ENCODE assay signal across 8 mouse cellular contexts in genomic region chr14:76254565-76255501, GRCm38 (mm10).
A peak's percentile ranks its signal among the peaks of the same experiment; 100 is the strongest.
DNase-seq lines count a peak whose midpoint lies in the region; ATAC-seq lines count a peak whose summit lies in the region.

No protein-coding gene starts in this region.

- H3K4me2 ChIP-seq in limb, embryonic 15.5 days: 0 out of 2 replicates have a peak overlapping the region, but pooled peaks have one; percentile 12

- ATAC-seq in limb, embryonic 15.5 days (ENCODE audit: insufficient number of reproducible peaks, low FRiP score, low TSS enrichment, low read depth): peak; percentile 44; the same call in 1 of the 2 replicates

- WGBS in limb, embryonic 15.5 days: 34% methylated on average over 30 of the region's 30 CpGs

- peak; percentile 90 for DNase-seq in brain, adult 2 months (ENCODE audit: low read depth, low spot score)
- DNase-seq in embryo, embryonic 9.5 days (ENCODE audit: extremely low spot score): peak; percentile 82
- peak; percentile 66 for DNase-seq in gastrocnemius, postnatal 25 days
- peak; percentile 25 to 60 for DNase-seq in kidney, postnatal 25 days
- DNase-seq in retina, postnatal 1 day: peak; percentile 95
- DNase-seq in testis, postnatal 14 days (ENCODE audit: low spot score): no peak
- DNase-seq in adrenal gland, postnatal 25 days: no peak

- H3K36me3 ChIP-seq in limb, embryonic 15.5 days: no peaks in the 10 kb centered on the region

- H3K9ac ChIP-seq in limb, embryonic 15.5 days: no peak overlapping the region

- H3K27ac ChIP-seq in limb, embryonic 15.5 days: peak overlapping the region; percentile 38; the same call in 1 of the 2 replicates

- peaks cover 12% of the 10 kb centered on the region for H3K4me1 ChIP-seq in limb, embryonic 15.5 days

- H3K9me3 ChIP-seq in limb, embryonic 15.5 days: no peaks in the 10 kb centered on the region

- H3K27me3 ChIP-seq in limb, embryonic 15.5 days: no peaks in the 10 kb centered on the region

- H3K4me3 ChIP-seq in limb, embryonic 15.5 days: no peak overlapping the region

Comparison
In these comparisons a context has a peak if more than half of its experiments do, and no peak if none do; other contexts are left out.
1. DNase-seq: peak in brain, adult 2 months (single experiment), embryo, embryonic 9.5 days (single experiment), gastrocnemius, postnatal 25 days (single experiment), kidney, postnatal 25 days (2 of 2) and retina, postnatal 1 day (single experiment); none in testis, postnatal 14 days (single experiment) and adrenal gland, postnatal 25 days (single experiment).